Mouse (Mus musculus): ENCODE measurements around the gene Pnkd.

Gene Pnkd

DNA sequence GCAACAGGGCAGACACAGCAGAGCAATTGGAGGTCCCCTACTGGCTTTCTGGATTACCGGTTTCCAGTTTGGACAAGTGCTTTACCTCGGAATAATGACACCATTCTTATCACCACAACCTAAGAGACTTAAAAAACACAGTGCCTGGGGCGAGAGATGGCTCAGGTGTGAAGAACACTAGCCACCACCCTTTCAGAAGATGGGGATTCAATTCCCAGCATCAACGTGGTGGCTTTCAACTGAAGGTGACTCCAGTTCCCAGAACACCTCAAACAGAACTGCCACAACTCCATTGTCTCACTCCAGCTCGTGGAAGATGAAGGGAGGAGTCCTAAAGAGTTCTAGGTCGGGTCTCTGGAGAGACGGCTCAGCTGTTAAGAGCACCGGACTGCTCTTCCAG, 100.8 kb downstream of the Pnkd start:
- TF ChIP-seq POU5F1 (IDR thresholded peaks at IDR 0.05; ENCODE audit: borderline replicate concordance, low read length): no peak
- no peak for TF ChIP-seq CTCF (conservative IDR thresholded peaks at IDR 0.05; ENCODE audit: low read length)
- TF ChIP-seq NANOG (IDR thresholded peaks at IDR 0.05; ENCODE audit: borderline replicate concordance, low read length): no peak
- peaks cover 83% of the 10 kb centered on the region for H3K4me1 ChIP-seq (replicated peaks; ENCODE audit: low read depth, low read length)
- peaks cover 38% of the 10 kb centered on the region for H3K27me3 ChIP-seq (ENCODE audit: insufficient read depth, low read length)
- no peaks in the 10 kb centered on the region for H3K36me3 ChIP-seq (ENCODE audit: insufficient read depth, low read length)
- peak overlapping the region; percentile 29; the same call in 1 of the 2 replicates for H3K4me3 ChIP-seq (replicated peaks; ENCODE audit: low read length)
- H3K9me3 ChIP-seq (ENCODE audit: low read length): no peaks in the 10 kb centered on the region

DNA sequence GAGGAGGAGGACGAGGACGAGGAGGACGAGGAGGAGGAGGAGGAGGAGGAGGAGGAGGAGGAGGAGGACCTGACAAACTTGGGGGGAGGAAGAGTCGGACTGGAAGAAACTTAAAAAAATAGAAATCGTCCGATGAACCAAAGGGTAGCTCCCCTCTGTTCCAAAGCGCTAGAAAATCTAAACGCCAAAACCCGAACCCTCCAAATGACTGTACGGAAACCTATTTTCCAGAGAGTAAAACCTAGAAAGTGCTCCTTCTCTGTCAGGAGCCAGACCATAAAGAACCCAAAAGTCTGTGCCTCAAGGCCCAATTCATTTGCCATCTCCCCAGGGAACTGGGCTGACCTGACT, 101.6 kb downstream of the Pnkd start:
- H3K4me3 ChIP-seq (replicated peaks; ENCODE audit: low read length): peak overlapping the region; percentile 76
- TF ChIP-seq CTCF (conservative IDR thresholded peaks at IDR 0.05; ENCODE audit: low read length) (no peak), POU5F1 (IDR thresholded peaks at IDR 0.05; ENCODE audit: borderline replicate concordance, low read length) (no peak), NANOG (IDR thresholded peaks at IDR 0.05; ENCODE audit: borderline replicate concordance, low read length) (no peak)
- no peaks in the 10 kb centered on the region for H3K9me3 ChIP-seq (ENCODE audit: low read length)
- H3K4me1 ChIP-seq (replicated peaks; ENCODE audit: low read depth, low read length): peaks cover 82% of the 10 kb centered on the region
- H3K27me3 ChIP-seq (ENCODE audit: insufficient read depth, low read length): peaks cover 38% of the 10 kb centered on the region
- H3K36me3 ChIP-seq (ENCODE audit: insufficient read depth, low read length): no peaks in the 10 kb centered on the region

DNA sequence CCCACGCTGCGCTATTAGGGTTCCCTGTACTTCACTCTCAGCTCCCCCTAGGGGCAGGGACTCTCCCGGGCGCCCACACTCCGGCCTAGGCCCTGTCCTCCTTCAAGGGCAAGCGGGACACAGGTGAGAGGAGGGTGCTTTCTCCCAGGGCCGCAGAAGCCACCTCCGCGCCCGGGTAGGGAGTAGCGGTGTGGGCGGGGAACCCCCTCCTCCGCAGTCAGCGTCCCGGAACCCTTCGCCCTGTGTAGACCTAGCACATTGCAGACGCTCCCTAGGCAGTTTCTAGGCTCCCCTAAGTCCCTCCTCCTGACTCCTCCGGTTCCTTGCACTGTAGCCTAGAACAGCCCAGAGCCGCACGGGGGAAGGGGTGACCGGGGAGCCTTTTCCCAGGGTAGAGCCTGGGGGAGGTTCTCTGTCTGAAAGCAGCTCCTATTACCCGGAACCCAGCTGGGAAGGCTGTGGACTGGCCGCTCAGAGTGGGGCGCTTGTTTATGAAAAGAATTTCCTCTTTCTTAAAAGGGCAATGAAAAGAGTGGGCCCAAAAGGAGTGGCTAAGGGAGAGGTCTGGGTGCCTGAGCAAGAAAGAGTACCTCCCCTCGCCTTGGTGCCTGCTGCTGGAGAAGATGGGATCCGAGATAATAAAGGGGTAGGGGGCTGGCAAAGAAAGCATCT, 102.1 kb downstream of the Pnkd start:
- TF ChIP-seq CTCF (conservative IDR thresholded peaks at IDR 0.05; ENCODE audit: low read length) (no peak; the same call in 1 of the 2 replicates), NANOG (IDR thresholded peaks at IDR 0.05; ENCODE audit: borderline replicate concordance, low read length) (no peak), POU5F1 (IDR thresholded peaks at IDR 0.05; ENCODE audit: borderline replicate concordance, low read length) (no peak)
- peaks cover 35% of the 10 kb centered on the region for H3K27me3 ChIP-seq (ENCODE audit: insufficient read depth, low read length)
- H3K9me3 ChIP-seq (ENCODE audit: low read length): no peaks in the 10 kb centered on the region
- peak overlapping the region; percentile 76 for H3K4me3 ChIP-seq (replicated peaks; ENCODE audit: low read length)
- H3K4me1 ChIP-seq (replicated peaks; ENCODE audit: low read depth, low read length): peaks cover 77% of the 10 kb centered on the region
- no peaks in the 10 kb centered on the region for H3K36me3 ChIP-seq (ENCODE audit: insufficient read depth, low read length)

DNA sequence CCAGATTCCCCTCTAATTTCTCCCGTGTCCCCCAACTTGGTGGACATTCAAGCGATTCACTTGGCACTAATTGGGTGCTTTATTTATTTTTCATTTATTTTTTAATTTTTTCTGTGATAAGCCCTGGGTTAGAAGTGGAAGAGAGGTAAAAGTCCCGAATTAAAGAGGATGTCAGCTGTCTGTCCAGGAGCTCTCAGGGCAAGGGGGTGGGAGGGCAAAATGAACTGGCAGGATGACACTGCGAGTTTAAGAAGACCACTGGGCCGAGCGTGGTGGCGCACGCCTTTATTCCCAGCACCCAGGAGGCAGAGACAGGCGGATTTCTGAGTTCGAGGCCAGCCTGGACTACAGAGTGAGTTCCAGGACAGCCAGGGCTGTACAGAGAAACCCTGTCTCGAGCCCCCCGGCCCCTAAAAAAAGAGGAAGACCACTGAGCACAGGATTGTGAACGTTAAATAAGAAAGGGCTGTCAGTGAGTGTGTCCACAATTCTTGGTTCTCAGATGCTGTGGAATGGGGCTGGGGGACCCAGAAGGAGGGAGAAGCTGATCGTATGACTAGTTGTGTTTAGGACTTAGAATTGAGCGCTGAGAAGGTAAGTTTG, 102.8 kb downstream of the Pnkd start:
- Histone ChIP-seq H3K27me3 (ENCODE audit: insufficient read depth, low read length) (peaks cover 31% of the 10 kb centered on the region), H3K36me3 (ENCODE audit: insufficient read depth, low read length) (no peaks in the 10 kb centered on the region), H3K4me1 (replicated peaks; ENCODE audit: low read depth, low read length) (peaks cover 77% of the 10 kb centered on the region), H3K9me3 (ENCODE audit: low read length) (no peaks in the 10 kb centered on the region), H3K4me3 (replicated peaks; ENCODE audit: low read length) (peak overlapping the region; percentile 76)
- TF ChIP-seq POU5F1 (IDR thresholded peaks at IDR 0.05; ENCODE audit: borderline replicate concordance, low read length): no peak
- TF ChIP-seq NANOG (IDR thresholded peaks at IDR 0.05; ENCODE audit: borderline replicate concordance, low read length): no peak
- TF ChIP-seq CTCF (conservative IDR thresholded peaks at IDR 0.05; ENCODE audit: low read length): no peak

DNA sequence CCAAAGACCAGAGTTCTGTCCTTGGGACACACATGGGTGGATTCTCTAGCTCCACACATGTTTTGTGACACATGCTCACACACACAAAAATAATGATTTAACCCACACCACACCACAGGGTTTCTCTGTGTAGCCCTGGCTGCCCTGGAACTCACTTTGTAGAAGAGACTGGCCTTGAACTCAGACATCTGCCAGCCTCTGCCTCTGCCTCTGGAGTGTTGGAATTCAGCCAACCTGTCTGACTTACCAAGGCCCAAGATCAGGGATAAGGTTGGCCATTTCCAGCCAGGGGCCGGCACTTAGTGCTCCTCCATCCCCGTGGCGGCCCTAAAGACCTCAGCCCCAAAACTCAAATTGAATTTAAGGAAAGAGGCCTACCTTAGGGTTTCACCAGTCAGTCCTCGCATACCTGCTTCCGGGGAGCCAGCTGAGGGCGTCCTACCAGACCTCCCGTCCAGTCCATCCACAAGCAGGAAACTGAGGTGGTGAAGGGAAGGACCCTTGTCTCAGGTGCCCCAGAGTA, 103.7 kb downstream of the Pnkd start:
- no peak overlapping the region for H3K4me3 ChIP-seq (replicated peaks; ENCODE audit: low read length)
- TF ChIP-seq CTCF (conservative IDR thresholded peaks at IDR 0.05; ENCODE audit: low read length) (no peak), NANOG (IDR thresholded peaks at IDR 0.05; ENCODE audit: borderline replicate concordance, low read length) (no peak), POU5F1 (IDR thresholded peaks at IDR 0.05; ENCODE audit: borderline replicate concordance, low read length) (no peak)
- H3K36me3 ChIP-seq (ENCODE audit: insufficient read depth, low read length): no peaks in the 10 kb centered on the region
- peaks cover 31% of the 10 kb centered on the region for H3K27me3 ChIP-seq (ENCODE audit: insufficient read depth, low read length)
- peaks cover 77% of the 10 kb centered on the region for H3K4me1 ChIP-seq (replicated peaks; ENCODE audit: low read depth, low read length)
- H3K9me3 ChIP-seq (ENCODE audit: low read length): no peaks in the 10 kb centered on the region

DNA sequence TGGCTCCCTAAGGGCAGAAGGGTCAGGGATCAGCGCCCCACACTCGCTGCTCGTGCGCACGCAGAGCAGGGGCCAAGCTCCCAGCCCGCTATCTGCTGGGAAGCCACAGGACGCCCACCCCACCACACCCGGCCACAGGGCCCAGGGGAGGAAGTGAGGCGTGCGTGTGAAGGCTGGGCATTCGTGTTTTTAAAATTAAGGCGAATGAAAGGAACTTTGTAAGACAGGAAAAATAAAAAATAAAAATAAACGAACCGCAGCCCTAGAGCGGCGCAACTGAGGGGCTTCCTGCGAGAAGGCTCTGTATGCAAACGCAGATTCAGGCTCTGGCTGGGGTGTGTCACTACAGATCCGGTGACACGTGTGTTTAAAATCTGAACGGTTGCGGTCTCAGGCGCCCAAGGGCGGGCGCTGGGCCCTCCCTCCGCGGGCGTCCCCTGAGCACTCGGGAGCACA, 105.1 kb downstream of the Pnkd start:
- H3K9me3 ChIP-seq (ENCODE audit: low read length): no peaks in the 10 kb centered on the region
- peaks cover 78% of the 10 kb centered on the region for H3K4me1 ChIP-seq (replicated peaks; ENCODE audit: low read depth, low read length)
- H3K27me3 ChIP-seq (ENCODE audit: insufficient read depth, low read length): peaks cover 19% of the 10 kb centered on the region
- peaks cover 13% of the 10 kb centered on the region for H3K36me3 ChIP-seq (ENCODE audit: insufficient read depth, low read length)
- H3K4me3 ChIP-seq (replicated peaks; ENCODE audit: low read length): peak overlapping the region; percentile 89
- TF ChIP-seq NANOG (IDR thresholded peaks at IDR 0.05; ENCODE audit: borderline replicate concordance, low read length) (no peak), CTCF (conservative IDR thresholded peaks at IDR 0.05; ENCODE audit: low read length) (no peak), POU5F1 (IDR thresholded peaks at IDR 0.05; ENCODE audit: borderline replicate concordance, low read length) (no peak)

DNA sequence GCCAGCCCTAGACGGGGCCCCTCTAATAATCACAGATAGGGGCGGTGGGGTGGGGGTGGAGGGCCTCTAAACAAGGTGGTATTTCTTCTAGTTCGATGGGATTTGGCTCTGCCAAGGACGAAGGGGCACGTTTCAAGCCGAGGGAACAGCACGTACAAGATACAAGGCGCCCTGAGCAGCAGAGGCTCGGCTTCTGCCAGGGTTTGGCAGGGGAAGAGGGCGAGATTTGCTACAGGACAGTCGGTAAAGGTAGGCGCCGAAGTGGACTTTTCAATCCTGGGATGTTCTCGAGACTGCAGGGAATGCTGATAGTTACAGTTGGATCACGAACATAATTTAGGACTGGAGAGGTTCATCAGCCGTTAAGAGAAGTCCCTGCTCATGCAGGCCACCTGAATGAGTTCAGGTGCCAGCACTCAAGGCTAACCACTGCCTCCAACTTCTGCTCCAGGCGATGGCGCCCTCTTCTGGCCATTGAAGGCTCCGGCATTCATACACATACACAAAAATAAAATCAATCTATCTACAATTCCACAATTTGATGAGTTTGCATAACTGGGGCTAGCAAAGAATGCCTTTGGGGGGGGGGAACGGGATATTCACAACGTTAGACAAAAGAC, 105.7 kb downstream of the Pnkd start:
- Histone ChIP-seq H3K4me1 (replicated peaks; ENCODE audit: low read depth, low read length) (peaks cover 78% of the 10 kb centered on the region), H3K9me3 (ENCODE audit: low read length) (no peaks in the 10 kb centered on the region), H3K4me3 (replicated peaks; ENCODE audit: low read length) (peak overlapping the region; percentile 89), H3K36me3 (ENCODE audit: insufficient read depth, low read length) (peaks cover 18% of the 10 kb centered on the region), H3K27me3 (ENCODE audit: insufficient read depth, low read length) (peaks cover 16% of the 10 kb centered on the region)
- TF ChIP-seq CTCF (conservative IDR thresholded peaks at IDR 0.05; ENCODE audit: low read length) (peak; percentile 89), POU5F1 (IDR thresholded peaks at IDR 0.05; ENCODE audit: borderline replicate concordance, low read length) (no peak)

DNA sequence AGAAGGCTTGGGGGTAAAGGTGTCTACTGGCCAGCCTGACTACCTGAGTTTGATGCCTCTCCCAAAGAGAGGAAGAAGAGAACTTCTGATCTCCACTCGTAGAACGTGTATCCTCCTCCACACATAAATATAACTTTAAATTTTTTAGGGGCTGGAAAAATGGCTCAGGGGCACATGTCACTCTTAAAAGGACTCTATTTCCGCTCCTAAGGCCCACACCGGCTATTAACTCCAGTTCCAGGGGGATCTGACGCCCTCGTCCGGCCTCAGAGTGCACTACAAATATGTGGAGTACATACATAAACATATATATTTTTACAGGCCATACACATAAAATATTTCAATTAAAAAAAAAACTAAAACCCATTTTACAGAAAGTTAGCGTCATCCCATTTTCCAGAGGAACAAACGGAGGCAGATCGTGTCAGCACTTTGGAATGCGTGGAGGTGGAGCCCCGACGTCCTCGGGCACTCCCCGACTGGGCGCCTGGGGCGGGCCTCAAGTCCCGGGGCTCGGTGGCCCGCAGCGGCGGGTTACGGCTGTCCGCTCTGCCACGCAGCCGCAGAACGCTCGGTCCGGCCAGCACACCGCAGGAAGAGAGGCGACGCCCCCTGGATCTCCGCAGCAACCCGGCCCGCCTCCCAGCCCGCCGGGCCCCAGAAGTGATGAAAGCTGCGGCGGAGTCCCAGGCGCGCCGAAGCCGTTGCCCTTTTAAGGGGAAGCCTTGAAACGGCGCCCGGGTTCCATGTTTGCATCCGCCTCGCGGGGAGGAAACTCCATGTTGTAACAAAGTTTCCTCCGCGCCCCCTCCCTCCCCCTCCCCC, 106.4 kb downstream of the Pnkd start, which contains the start of gene Ctdsp1:
TSS of gene Ctdsp1 (plus strand) at position 586 of the 825 bp plus-strand sequence.
- no peaks in the 10 kb centered on the region for H3K9me3 ChIP-seq (ENCODE audit: low read length)
- H3K27me3 ChIP-seq (ENCODE audit: insufficient read depth, low read length): peaks cover 17% of the 10 kb centered on the region
- H3K4me3 ChIP-seq (replicated peaks; ENCODE audit: low read length): peak within 1 kb of the TSS; percentile 89
- H3K36me3 ChIP-seq (ENCODE audit: insufficient read depth, low read length): peaks cover 19% of the 10 kb centered on the region
- no peak for TF ChIP-seq POU5F1 (IDR thresholded peaks at IDR 0.05; ENCODE audit: borderline replicate concordance, low read length)
- TF ChIP-seq CTCF (conservative IDR thresholded peaks at IDR 0.05; ENCODE audit: low read length): peak; percentile 14; the same call in 1 of the 2 replicates
- no peak for TF ChIP-seq NANOG (IDR thresholded peaks at IDR 0.05; ENCODE audit: borderline replicate concordance, low read length)
- peaks cover 78% of the 10 kb centered on the region for H3K4me1 ChIP-seq (replicated peaks; ENCODE audit: low read depth, low read length)

Data from E14TG2a.4 (cell line).